Mouse (Mus musculus): Measurements from ENCODE around the gene 4921524J17Rik. TPM values are rescaled to one million over a fixed set of nuclear protein-coding genes. Genes with fewer than 3 reads are reported as not detected.

Gene 4921524J17Rik
- total RNA-seq (2021) = 10 to 100 TPM; 23.1 to 24.9 TPM
- long read RNA-seq, experiment 1, transcript 4921524J17Rik-201 (4 exons, 1,587 nt) = major isoform, 55 of 60 reads
- long read RNA-seq, experiment 1, partial matches to known transcripts = 0 of 60 reads
- long read RNA-seq, experiment 1, other reads (novel, unspliced or antisense) = 1 of 60 reads
- long read RNA-seq, experiment 2, transcript 4921524J17Rik-201 (4 exons, 1,587 nt) = major isoform, 53 of 57 reads
- long read RNA-seq, experiment 2, partial matches to known transcripts = 0 of 57 reads
- long read RNA-seq, experiment 2, other reads (novel, unspliced or antisense) = 0 of 57 reads

GRCm38 (mm10) chr8:85432168-85433016, at the start of gene 4921524J17Rik:
Gene 4921524J17Rik, minus strand, starts transcription at chr8:85432833.
- DNase-seq (ENCODE audit: low spot score in 2 of 2) = peak; percentile 96 to 97

GRCm38 (mm10) chr8:85482427-85482826, 49.8 kb upstream of the 4921524J17Rik start:
- DNase-seq (ENCODE audit: low spot score in 2 of 2) = no peak

GRCm38 (mm10) chr8:85481900-85482299, 49.3 kb upstream of the 4921524J17Rik start:
- DNase-seq (ENCODE audit: low spot score in 2 of 2) = no peak

GRCm38 (mm10) chr8:85479710-85480109, 47.1 kb upstream of the 4921524J17Rik start:
- no peak for DNase-seq (ENCODE audit: low spot score in 2 of 2)

GRCm38 (mm10) chr8:85478397-85478796, 45.8 kb upstream of the 4921524J17Rik start:
- no peak for DNase-seq (ENCODE audit: low spot score in 2 of 2)

GRCm38 (mm10) chr8:85476970-85477545, 44.4 kb upstream of the 4921524J17Rik start:
- no peak for DNase-seq (ENCODE audit: low spot score in 2 of 2)

- no peak for DNase-seq (ENCODE audit: low spot score in 2 of 2)
These were observed 42.3 kb upstream of the 4921524J17Rik start for GRCm38 (mm10) chr8:85474924-85475323.

GRCm38 (mm10) chr8:85473246-85473645, 40.6 kb upstream of the 4921524J17Rik start:
- DNase-seq (ENCODE audit: low spot score in 2 of 2) = no peak

GRCm38 (mm10) chr8:85472800-85473199, 40.2 kb upstream of the 4921524J17Rik start:
- no peak for DNase-seq (ENCODE audit: low spot score in 2 of 2)

GRCm38 (mm10) chr8:85470753-85471152, 38.1 kb upstream of the 4921524J17Rik start:
- DNase-seq (ENCODE audit: low spot score in 2 of 2) = no peak

- DNase-seq (ENCODE audit: low spot score in 2 of 2) = no peak
These were observed 33.4 kb upstream of the 4921524J17Rik start for GRCm38 (mm10) chr8:85466056-85466455.

GRCm38 (mm10) chr8:85464316-85464715, 31.7 kb upstream of the 4921524J17Rik start:
- DNase-seq (ENCODE audit: low spot score in 2 of 2) = no peak

- DNase-seq (ENCODE audit: low spot score in 2 of 2) = no peak
These were observed 29.8 kb upstream of the 4921524J17Rik start for GRCm38 (mm10) chr8:85462441-85462840.

- no peak for DNase-seq (ENCODE audit: low spot score in 2 of 2)
These were observed 28.7 kb upstream of the 4921524J17Rik start for GRCm38 (mm10) chr8:85461377-85461776.

GRCm38 (mm10) chr8:85460804-85461203, 28.2 kb upstream of the 4921524J17Rik start:
- no peak for DNase-seq (ENCODE audit: low spot score in 2 of 2)

GRCm38 (mm10) chr8:85459582-85459981, 26.9 kb upstream of the 4921524J17Rik start:
- DNase-seq (ENCODE audit: low spot score in 2 of 2) = no peak

GRCm38 (mm10) chr8:85456536-85456935, 23.9 kb upstream of the 4921524J17Rik start:
- DNase-seq (ENCODE audit: low spot score in 2 of 2) = peak; percentile 32 to 72

- DNase-seq (ENCODE audit: low spot score in 2 of 2) = no peak
These were observed 22.1 kb upstream of the 4921524J17Rik start for GRCm38 (mm10) chr8:85454750-85455149.

- DNase-seq (ENCODE audit: low spot score in 2 of 2) = no peak
These were observed 20.6 kb upstream of the 4921524J17Rik start for GRCm38 (mm10) chr8:85453256-85453655.

GRCm38 (mm10) chr8:85452328-85452727, 19.7 kb upstream of the 4921524J17Rik start:
- peak in 1 of 2 experiments; percentile 34 for DNase-seq (ENCODE audit: low spot score in 2 of 2)

GRCm38 (mm10) chr8:85450335-85450734, 17.7 kb upstream of the 4921524J17Rik start:
- no peak for DNase-seq (ENCODE audit: low spot score in 2 of 2)

Measured in gastrocnemius, postnatal 4 days (tissue).